Mouse (Mus musculus) lung, postnatal 0 days (tissue): ENCODE data around the gene Gmds.

Experiments used
- CTCF ChIP-seq: IDR thresholded peaks from 2 replicates; pipeline ENCODE4 v1.5.1; 2016; ENCODE audit warnings: antibody characterized with exemption, mild to moderate bottlenecking
- EP300 ChIP-seq: IDR thresholded peaks from 2 replicates; pipeline ENCODE4 v1.6.1; 2016; ENCODE audit warnings: antibody characterized with exemption, mild to moderate bottlenecking, control low read depth

GRCm38 (mm10) chr13:31821050-31821449 is 517.5 kb downstream of the Gmds start:
- TF ChIP-seq EP300 = no peak
- TF ChIP-seq CTCF = no peak
